Mouse (Mus musculus) thymus, adult 2 months (tissue): ENCODE measurements around the gene B4galt5.

ENCODE experiments used
- CTCF ChIP-seq: fragments of 200-500 bp; IDR thresholded peaks from 2 replicates; pipeline ENCODE4 v1.5.1; 2012; ENCODE audit warnings: mild to moderate bottlenecking, control low read depth, low read length, moderate library complexity, borderline replicate concordance; ENCODE audit not compliant: control insufficient read depth, poor library complexity, insufficient read depth; ENCODE audit errors: extremely low read depth
- POLR2A ChIP-seq: fragments of 200-500 bp; IDR thresholded peaks from 2 replicates; pipeline ENCODE4 v1.6.1; 2012; ENCODE audit warnings: mild to moderate bottlenecking, low read length, control low read depth, moderate library complexity; ENCODE audit not compliant: control insufficient read depth, poor library complexity, insufficient read depth; ENCODE audit errors: extremely low read depth

DNA sequence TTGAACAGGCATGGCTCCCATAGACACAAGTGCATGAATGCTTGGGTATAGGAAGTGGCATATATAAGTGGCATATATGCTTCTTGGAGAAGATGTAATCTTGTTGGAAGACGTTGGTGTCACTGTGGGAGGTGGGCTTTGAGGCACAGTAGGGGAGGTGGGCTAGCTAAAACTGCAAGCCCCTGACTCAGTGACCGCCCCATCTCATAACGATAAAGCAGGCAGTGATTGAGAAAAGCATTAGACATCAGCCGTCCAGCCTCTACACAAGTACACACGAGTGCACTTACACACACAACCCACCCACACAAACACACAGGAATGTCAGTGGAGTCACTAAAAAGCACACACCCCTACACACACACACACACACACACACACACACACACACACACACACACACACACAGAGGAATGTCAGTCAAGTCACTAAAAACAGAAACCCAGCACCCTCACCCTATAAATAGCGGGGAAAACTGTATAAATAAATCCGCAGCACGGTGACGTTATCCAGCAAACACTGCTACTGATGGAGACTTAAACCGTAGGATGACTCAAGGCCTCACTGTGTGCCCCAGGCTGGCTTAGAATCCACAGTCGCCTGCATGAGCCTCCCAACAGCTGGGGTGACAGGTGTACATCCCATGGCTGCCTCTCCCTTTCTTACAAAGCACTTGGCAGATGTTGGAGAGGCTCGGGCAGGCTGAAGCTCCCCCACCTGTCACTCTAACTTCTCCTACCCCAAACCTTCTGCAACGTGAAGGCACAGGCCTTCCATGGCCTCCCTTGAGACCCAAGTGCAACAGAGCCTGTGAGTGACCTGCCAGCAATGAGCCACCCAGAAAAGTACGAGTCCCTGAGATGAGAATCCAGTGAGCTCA, 81.2 kb downstream of the B4galt5 start:
- TF ChIP-seq CTCF (no peak), POLR2A (no peak)
